Mouse (Mus musculus) heart, postnatal 0 days (tissue): ENCODE data around the gene Tlr8.

ENCODE experiments used
- CTCF ChIP-seq: IDR thresholded peaks from 2 replicates; pipeline ENCODE4 v1.5.1; 2016; ENCODE audit warnings: antibody characterized with exemption, control low read depth, low read depth
- EP300 ChIP-seq: IDR thresholded peaks from 2 replicates; pipeline ENCODE4 v1.6.1; 2016; ENCODE audit warnings: antibody characterized with exemption, low read depth

- TF ChIP-seq CTCF (no peak), EP300 (no peak)
Measured at GRCm38 (mm10) chrX:167201365-167201764, 62.8 kb downstream of the Tlr8 start.
